Mouse (Mus musculus): ENCODE measurements around the gene Ccdc90b. TPM values are rescaled to one million over a fixed set of nuclear protein-coding genes. Genes with fewer than 3 reads are reported as not detected.

The Ccdc90b gene
- total and polyA plus RNA-seq, 3 experiments, result not detected

GRCm38 (mm10) chr7:92580491-92581207, 19.7 kb downstream of the Ccdc90b start:
- TF ChIP-seq TAL1 (IDR thresholded peaks at IDR 0.05; ENCODE audit: low read length), result no peak
- TF ChIP-seq ETS1 (IDR thresholded peaks at IDR 0.05; ENCODE audit: low read depth, low read length), result no peak
- no peak for TF ChIP-seq GATA1 (IDR thresholded peaks at IDR 0.05; ENCODE audit: low read depth, low read length)
- TF ChIP-seq MAZ (IDR thresholded peaks at IDR 0.05; ENCODE audit: low read depth, low read length), result no peak
- TF ChIP-seq RAD21 (IDR thresholded peaks at IDR 0.05; ENCODE audit: low read depth, low read length), result no peak
- Histone ChIP-seq H3K4me1 (ENCODE audit: control insufficient read depth in 1 of 2, insufficient read depth in 2 of 2, low read length in 2 of 2) (no peaks in the 10 kb centered on the region), H3K9me3 (replicated peaks; ENCODE audit: insufficient read depth, low read length) (no peaks in the 10 kb centered on the region), H3K27ac (ENCODE audit: control insufficient read depth, low read depth, low read length) (no peak overlapping the region), H3K36me3 (ENCODE audit: control insufficient read depth in 1 of 2, insufficient read depth in 2 of 2, low read length in 2 of 2) (no peaks in the 10 kb centered on the region), H3K9ac (ENCODE audit: control insufficient read depth, low read depth, low read length, poor library complexity, severe bottlenecking) (no peak overlapping the region), H3K27me3 (ENCODE audit: control insufficient read depth in 1 of 2, insufficient read depth in 2 of 2, low read length in 2 of 2) (no peaks in the 10 kb centered on the region; a peak in 1 of 4 replicates), H3K4me3 (ENCODE audit: control insufficient read depth in 1 of 2, insufficient read depth in 1 of 2, low read depth in 2 of 2, low read length in 2 of 2) (no peak overlapping the region), H3K79me2 (ENCODE audit: control insufficient read depth, insufficient read depth, low read length, poor library complexity) (no peaks in the 10 kb centered on the region)
- no peak for DNase-seq (ENCODE audit: low read depth, low spot score)

DNA sequence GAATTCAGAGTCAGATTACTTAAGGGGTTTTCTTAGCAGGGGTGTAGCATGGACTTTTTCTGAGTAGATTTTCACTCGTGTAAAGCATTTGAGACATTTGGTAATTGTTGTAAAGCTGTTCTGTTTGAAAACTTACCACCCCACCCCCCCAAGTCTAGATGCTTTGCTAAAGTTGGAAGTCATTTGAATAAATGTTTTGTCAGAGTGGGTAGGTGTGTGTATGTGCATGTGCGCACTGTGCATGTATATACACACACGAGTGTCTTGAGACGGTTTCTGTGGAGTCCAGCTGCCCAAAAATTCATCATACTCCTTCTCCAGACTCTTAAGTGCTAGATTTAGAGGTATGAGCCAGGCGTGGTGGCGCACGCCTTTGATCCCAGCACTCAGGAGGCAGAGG, 22.6 kb downstream of the Ccdc90b start:
- TF ChIP-seq ZC3H11A (IDR thresholded peaks at IDR 0.05; ENCODE audit: low read depth, low read length) (no peak), SIN3A (IDR thresholded peaks at IDR 0.05; ENCODE audit: low read length) (no peak), HCFC1 (IDR thresholded peaks at IDR 0.05; ENCODE audit: low read depth, low read length) (no peak), SMC3 (IDR thresholded peaks at IDR 0.05; ENCODE audit: low read depth, low read length) (no peak), JUND (IDR thresholded peaks at IDR 0.05; ENCODE audit: low read depth, low read length) (no peak), CTCF (IDR thresholded peaks at IDR 0.05 in 2 of 3, conservative IDR thresholded peaks at IDR 0.05 in 1 of 3; ENCODE audit: control insufficient read depth in 1 of 3, insufficient read depth in 1 of 3, low read depth in 2 of 3, low read length in 3 of 3, poor library complexity in 1 of 3, severe bottlenecking in 1 of 3) (no peak), MYB (IDR thresholded peaks at IDR 0.05; ENCODE audit: low read depth, low read length) (no peak), GABPA (IDR thresholded peaks at IDR 0.05; ENCODE audit: low read depth, low read length) (no peak), POLR2AphosphoS5 (IDR thresholded peaks at IDR 0.05; ENCODE audit: borderline replicate concordance, low read depth, low read length) (no peak), MAX (IDR thresholded peaks at IDR 0.05; ENCODE audit: low read length) (no peak)
- H3K4me3 ChIP-seq (ENCODE audit: control insufficient read depth in 1 of 2, insufficient read depth in 1 of 2, low read depth in 2 of 2, low read length in 2 of 2), result no peak overlapping the region
- no peaks in the 10 kb centered on the region for H3K9me3 ChIP-seq (replicated peaks; ENCODE audit: insufficient read depth, low read length)
- no peak overlapping the region for H3K27ac ChIP-seq (ENCODE audit: control insufficient read depth, low read depth, low read length)
- no peaks in the 10 kb centered on the region for H3K4me1 ChIP-seq (ENCODE audit: control insufficient read depth in 1 of 2, insufficient read depth in 2 of 2, low read length in 2 of 2)
- H3K79me2 ChIP-seq (ENCODE audit: control insufficient read depth, insufficient read depth, low read length, poor library complexity), result no peaks in the 10 kb centered on the region
- H3K9ac ChIP-seq (ENCODE audit: control insufficient read depth, low read depth, low read length, poor library complexity, severe bottlenecking), result no peak overlapping the region
- H3K27me3 ChIP-seq (ENCODE audit: control insufficient read depth in 1 of 2, insufficient read depth in 2 of 2, low read length in 2 of 2), result no peaks in the 10 kb centered on the region; a peak in 1 of 4 replicates
- H3K36me3 ChIP-seq (ENCODE audit: control insufficient read depth in 1 of 2, insufficient read depth in 2 of 2, low read length in 2 of 2), result no peaks in the 10 kb centered on the region
- no peak for DNase-seq (ENCODE audit: low read depth, low spot score)

- Histone ChIP-seq H3K79me2 (ENCODE audit: control insufficient read depth, insufficient read depth, low read length, poor library complexity) (no peaks in the 10 kb centered on the region), H3K9ac (ENCODE audit: control insufficient read depth, low read depth, low read length, poor library complexity, severe bottlenecking) (no peak overlapping the region), H3K9me3 (replicated peaks; ENCODE audit: insufficient read depth, low read length) (no peaks in the 10 kb centered on the region), H3K27me3 (ENCODE audit: control insufficient read depth in 1 of 2, insufficient read depth in 2 of 2, low read length in 2 of 2) (no peaks in the 10 kb centered on the region; a peak in 1 of 4 replicates), H3K36me3 (ENCODE audit: control insufficient read depth in 1 of 2, insufficient read depth in 2 of 2, low read length in 2 of 2) (no peaks in the 10 kb centered on the region), H3K4me3 (ENCODE audit: control insufficient read depth in 1 of 2, insufficient read depth in 1 of 2, low read depth in 2 of 2, low read length in 2 of 2) (no peak overlapping the region), H3K4me1 (ENCODE audit: control insufficient read depth in 1 of 2, insufficient read depth in 2 of 2, low read length in 2 of 2) (no peaks in the 10 kb centered on the region), H3K27ac (ENCODE audit: control insufficient read depth, low read depth, low read length) (no peak overlapping the region)
- TF ChIP-seq SIN3A (IDR thresholded peaks at IDR 0.05; ENCODE audit: low read length) (no peak), BHLHE40 (IDR thresholded peaks at IDR 0.05; ENCODE audit: borderline replicate concordance, low read depth, low read length) (no peak), ETS1 (IDR thresholded peaks at IDR 0.05; ENCODE audit: low read depth, low read length) (no peak), CHD1 (IDR thresholded peaks at IDR 0.05; ENCODE audit: low read depth, low read length) (no peak), UBTF (IDR thresholded peaks at IDR 0.05; ENCODE audit: borderline replicate concordance, insufficient read depth, low read depth, low read length) (no peak), GATA1 (IDR thresholded peaks at IDR 0.05; ENCODE audit: low read depth, low read length) (no peak), MAX (IDR thresholded peaks at IDR 0.05; ENCODE audit: low read length) (no peak), GABPA (IDR thresholded peaks at IDR 0.05; ENCODE audit: low read depth, low read length) (no peak), NELFE (IDR thresholded peaks at IDR 0.05; ENCODE audit: low read depth, low read length) (no peak), ZKSCAN1 (IDR thresholded peaks at IDR 0.05; ENCODE audit: low read depth, low read length) (no peak), MXI1 (IDR thresholded peaks at IDR 0.05; ENCODE audit: low read depth, low read length) (no peak), CTCF (IDR thresholded peaks at IDR 0.05 in 2 of 3, conservative IDR thresholded peaks at IDR 0.05 in 1 of 3; ENCODE audit: control insufficient read depth in 1 of 3, insufficient read depth in 1 of 3, low read depth in 2 of 3, low read length in 3 of 3, poor library complexity in 1 of 3, severe bottlenecking in 1 of 3) (no peak), ZC3H11A (IDR thresholded peaks at IDR 0.05; ENCODE audit: low read depth, low read length) (no peak), KAT2A (conservative IDR thresholded peaks at IDR 0.05; ENCODE audit: low read depth, low read length) (no peak), TBP (IDR thresholded peaks at IDR 0.05; ENCODE audit: low read depth, low read length) (no peak), TAL1 (IDR thresholded peaks at IDR 0.05; ENCODE audit: low read length) (no peak), POLR2A (IDR thresholded peaks at IDR 0.05; ENCODE audit: control insufficient read depth in 1 of 2, insufficient read depth in 1 of 2, low read depth in 1 of 2, low read length in 2 of 2, poor library complexity in 1 of 2) (no peak), MYB (IDR thresholded peaks at IDR 0.05; ENCODE audit: low read depth, low read length) (no peak), MAZ (IDR thresholded peaks at IDR 0.05; ENCODE audit: low read depth, low read length) (no peak), CHD2 (IDR thresholded peaks at IDR 0.05; ENCODE audit: low read length) (no peak)
- DNase-seq (ENCODE audit: low read depth, low spot score), result no peak
These were observed 29.0 kb downstream of the Ccdc90b start for GRCm38 (mm10) chr7:92589986-92590385.

Data from MEL (cell line).